Mouse (Mus musculus): ENCODE data around the gene Pcbd2.

GRCm38 (mm10) chr13:55742306-55742705 is 15.1 kb downstream of the Pcbd2 start:
- TF ChIP-seq POLR2A (IDR thresholded peaks at IDR 0.05; ENCODE audit: extremely low read depth, insufficient read depth, low read length), result no peak
- no peak for TF ChIP-seq CTCF (IDR thresholded peaks at IDR 0.05; ENCODE audit: extremely low read depth, insufficient read depth, low read length)
